Mouse (Mus musculus): ENCODE results near the gene Aars.
"Not testable (repeated sequence)": the region's sequence is repeated elsewhere in the genome, so short reads cannot be mapped to it uniquely, and the experiment has no call there.

Aars gene

GRCm38 (mm10) chr8:111093865-111094718 lies 61.1 kb downstream of the Aars start, which contains the start of gene Pdpr:
Gene Pdpr, plus strand, starts transcription at chr8:111094630.
- in situ Hi-C loops (cut with MseI, MboI), result no loop called here

GRCm38 (mm10) chr8:111094719-111095302 lies 61.9 kb downstream of the Aars start:
- in situ Hi-C loops (cut with MseI, MboI), result not testable (repeated sequence)
